Mouse (Mus musculus) hematopoietic multipotent progenitor cell, adult 10-12 weeks (in vitro differentiated cells): ENCODE measurements around the gene Dph7. TPM values are rescaled to one million over a fixed set of nuclear protein-coding genes. Genes with fewer than 3 reads are reported as not detected.

ENCODE experiments used
- polyA plus RNA-seq: library from polyadenylated mRNA; stranded (reverse); fragments of >175 nt; gene quantifications from 2 replicates; pipeline ENCODE4 v1.2.3, GENCODE M21; 2012; ENCODE audit warnings: low replicate concordance

The Dph7 gene
- polyA plus RNA-seq, result 9.0 and 14.3 TPM in 2 replicates

GRCm38 (mm10) chr2:24962304-24963000 is at the start of gene Dph7:
Gene Dph7, plus strand, starts transcription at chr2:24962400.

GRCm38 (mm10) chr2:24918930-24919838 is 43.0 kb upstream of the Dph7 start, which contains the start of gene Ehmt1:
Gene Ehmt1, minus strand, starts transcription at chr2:24919614.

DNA sequence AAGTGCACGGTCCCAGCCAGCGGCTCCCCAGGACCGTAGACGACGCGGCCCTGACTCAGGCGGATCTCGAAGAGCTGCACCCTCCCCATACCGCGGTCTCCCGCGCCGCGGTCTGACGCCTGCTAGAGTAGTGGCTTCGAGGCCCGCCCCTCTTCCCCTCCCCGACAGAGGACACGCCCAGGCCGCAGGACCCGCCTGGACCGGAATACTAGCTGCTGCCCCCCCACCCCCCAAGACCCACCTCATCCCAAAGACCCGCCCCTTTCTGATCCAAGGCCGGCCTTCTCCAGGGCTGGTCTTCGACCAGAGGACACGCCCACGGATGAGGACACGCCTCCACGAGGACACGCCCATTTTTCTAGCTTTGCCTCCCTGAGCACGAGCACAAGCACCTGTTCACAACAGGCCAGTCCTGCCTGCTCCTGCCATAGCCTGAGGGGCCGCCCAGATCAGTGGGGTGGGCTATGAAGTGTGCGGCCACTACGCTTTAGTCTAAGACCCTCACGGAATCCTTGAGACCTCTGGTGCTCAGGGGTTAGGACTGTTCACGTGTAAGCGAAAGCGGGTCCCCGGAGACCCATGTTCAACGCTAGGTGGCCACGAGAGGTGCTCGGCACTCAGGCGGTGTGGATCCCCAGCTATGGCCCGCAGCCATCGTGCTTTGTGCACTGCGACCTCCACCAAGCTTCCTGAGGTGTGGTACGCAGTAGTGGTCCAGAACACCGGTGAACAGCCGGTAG is 27.0 kb upstream of the Dph7 start, which contains the start of gene Arrdc1:
TSS of gene Arrdc1 (minus strand) at position 196 of the 740 bp plus-strand sequence.

DNA sequence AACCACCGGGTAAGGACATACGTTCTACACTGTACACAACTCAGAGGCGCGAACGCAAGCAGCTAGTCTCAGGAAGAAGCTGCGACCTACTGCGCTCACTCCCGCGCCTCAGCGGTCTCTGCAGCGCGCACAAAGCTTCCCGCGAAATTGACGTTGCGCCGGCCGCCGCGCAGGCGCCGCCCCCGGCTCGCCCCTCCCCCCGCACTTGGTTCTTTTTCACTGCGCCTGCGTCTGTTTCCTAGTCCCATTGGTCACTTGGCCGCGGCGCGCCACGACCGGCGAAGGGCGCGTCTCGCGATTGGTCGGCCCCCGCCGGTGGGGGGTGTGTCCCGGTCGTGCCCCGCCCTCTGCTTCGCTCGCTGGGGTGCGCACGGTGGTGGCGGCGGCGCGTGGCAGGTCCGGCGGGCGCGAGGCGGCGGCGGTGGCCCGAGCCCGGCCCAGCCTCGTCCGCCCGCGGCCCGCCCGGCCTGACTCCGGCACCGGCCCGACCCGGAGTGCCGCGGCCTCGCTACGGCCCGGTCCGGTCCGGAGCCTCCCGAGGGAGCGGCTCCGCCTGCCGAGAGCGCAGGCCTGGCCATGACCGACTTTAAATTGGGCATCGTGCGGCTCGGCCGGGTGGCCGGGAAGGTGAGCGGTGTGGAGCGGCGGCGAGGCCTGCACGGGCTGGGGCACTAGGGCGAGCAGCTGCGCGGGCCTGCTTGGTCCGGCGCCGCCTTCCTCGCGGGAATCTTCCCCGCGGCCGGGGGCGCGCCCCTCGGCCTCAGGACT is 12.6 kb upstream of the Dph7 start, which contains the start of gene Zmynd19:
TSS of gene Zmynd19 (plus strand) at position 372 of the 768 bp plus-strand sequence.

GRCm38 (mm10) chr2:24974906-24975703 is 12.9 kb downstream of the Dph7 start, which contains the start of gene Mrpl41:
Gene Mrpl41, minus strand, starts transcription at chr2:24975098.

GRCm38 (mm10) chr2:24975704-24976297 is 13.6 kb downstream of the Dph7 start, which contains the start of gene Pnpla7:
Gene Pnpla7, plus strand, starts transcription at chr2:24976033.

Other genes starting within 250 kb of the Dph7 start
- 0.42 and 0.88 TPM in 2 replicates for gene Cacna1b, start 199.2 kb upstream of the Dph7 start, polyA plus RNA-seq
- 49.1 and 68.9 TPM in 2 replicates for gene Ehmt1, start 42.8 kb upstream of the Dph7 start, polyA plus RNA-seq
- 109 and 170 TPM in 2 replicates for gene Arrdc1, start 27.1 kb upstream of the Dph7 start, polyA plus RNA-seq
- gene Zmynd19, start 12.6 kb upstream of the Dph7 start, polyA plus RNA-seq, result 4.5 and 5.5 TPM in 2 replicates
- gene Mrpl41, start 12.7 kb downstream of the Dph7 start, polyA plus RNA-seq, result 6.8 and 41.9 TPM in 2 replicates
- gene Pnpla7, start 13.6 kb downstream of the Dph7 start, polyA plus RNA-seq, result 16.1 and 17.4 TPM in 2 replicates
- gene Nsmf, start 92.0 kb downstream of the Dph7 start, polyA plus RNA-seq, result 24.0 and 47.9 TPM in 2 replicates
- not detected in 2 replicates for gene Entpd8, start 117.9 kb downstream of the Dph7 start, polyA plus RNA-seq
- gene Noxa1, start 132.7 kb downstream of the Dph7 start, polyA plus RNA-seq, result 0.07 and 0.45 TPM in 2 replicates
- gene Nrarp, start 218.4 kb downstream of the Dph7 start, polyA plus RNA-seq, result 10.2 and 19.3 TPM in 2 replicates
- 52.8 and 77.9 TPM in 2 replicates for gene Tor4a, start 234.5 kb downstream of the Dph7 start, polyA plus RNA-seq
- 30.0 and 35.5 TPM in 2 replicates for gene Nelfb, start 249.1 kb downstream of the Dph7 start, polyA plus RNA-seq